Mouse (Mus musculus) cortical plate, adult 2 months (tissue): ENCODE data around the gene Dmbt1.

Source experiments
- CTCF ChIP-seq: fragments of 200-500 bp; IDR thresholded peaks from 2 replicates; pipeline ENCODE4 v1.5.1; 2011; ENCODE audit warnings: mild to moderate bottlenecking, control low read depth, low read length; ENCODE audit not compliant: insufficient read depth; ENCODE audit errors: extremely low read depth
- POLR2A ChIP-seq: fragments of 200-500 bp; IDR thresholded peaks from 2 replicates; pipeline ENCODE4 v1.6.1; 2011; ENCODE audit warnings: mild to moderate bottlenecking, low read length, control low read depth; ENCODE audit not compliant: insufficient read depth; ENCODE audit errors: extremely low read depth

GRCm38 (mm10) chr7:130982881-130983280 is 49.0 kb upstream of the Dmbt1 start:
- TF ChIP-seq CTCF (no peak), POLR2A (no peak)
